Mouse (Mus musculus): Measurements from ENCODE around the gene Bsx. TPM values are rescaled to one million over a fixed set of nuclear protein-coding genes. Genes with fewer than 3 reads are reported as not detected.
A peak's percentile ranks its signal among the peaks of the same experiment; 100 is the strongest.

Gene Bsx
- 1.4 and 2.4 TPM in 2 replicates for polyA plus RNA-seq (2016; fragmentation: Nextera tagmentation; extraction: Ambion mirVana)

DNA sequence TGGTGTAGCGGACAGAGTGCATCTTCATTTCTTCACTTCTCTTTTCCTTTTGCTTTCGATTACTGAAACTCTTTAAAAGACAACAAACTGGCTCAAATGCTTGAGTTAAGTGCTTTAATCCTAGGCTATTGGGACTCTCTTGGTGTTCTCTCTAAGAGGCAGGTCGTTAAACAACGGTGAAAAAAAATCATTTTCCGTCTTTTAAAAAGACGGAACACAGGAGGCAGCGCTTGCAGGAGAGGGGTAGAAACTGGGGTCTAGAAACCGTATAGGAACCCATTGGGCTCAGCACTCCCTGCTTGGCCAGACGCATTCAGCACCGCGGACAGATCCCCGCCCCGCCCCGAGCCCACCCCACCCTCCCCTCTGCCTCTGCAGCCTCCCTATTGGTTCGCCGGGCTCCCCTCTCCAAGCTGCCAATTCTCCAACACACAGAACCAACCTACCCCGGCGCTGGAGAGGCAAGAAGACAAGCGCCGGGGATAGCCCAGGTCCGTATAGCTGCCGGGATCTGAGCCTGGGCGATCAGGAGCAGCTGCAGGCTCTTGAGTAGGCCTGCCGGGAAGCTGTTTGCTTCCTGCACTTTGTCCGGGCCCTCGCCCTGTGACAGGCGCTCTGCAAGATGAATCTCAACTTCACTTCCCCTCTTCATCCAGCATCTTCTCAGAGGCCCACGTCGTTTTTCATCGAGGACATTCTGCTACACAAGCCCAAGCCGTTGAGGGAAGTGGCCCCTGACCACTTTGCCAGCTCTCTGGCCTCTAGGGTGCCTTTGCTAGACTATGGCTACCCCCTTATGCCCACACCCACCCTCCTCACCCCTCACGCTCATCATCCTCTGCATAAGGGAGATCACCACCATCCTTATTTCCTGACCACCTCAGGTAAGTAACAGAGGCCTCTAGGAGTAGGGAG, at the start of gene Bsx:
Gene Bsx (plus strand): TSS at position 572 of the 915 bp plus-strand sequence.
- 2% methylated on average over 32 of the region's 32 CpGs for WGBS
- H3K27me3 ChIP-seq: peaks cover 98% of the 10 kb centered on the region
- ATAC-seq (ENCODE audit: low FRiP score): peak; percentile 68
- no peak within 1 kb of the TSS for H3K27ac ChIP-seq
- peak within 1 kb of the TSS; percentile 13; the same call in 1 of the 2 replicates for H3K4me3 ChIP-seq (replicated peaks)
- no peaks in the 10 kb centered on the region for H3K9me3 ChIP-seq
- no peaks in the 10 kb centered on the region for H3K36me3 ChIP-seq (replicated peaks)
- H3K4me1 ChIP-seq: peaks cover 26% of the 10 kb centered on the region
- H3K9ac ChIP-seq: no peak within 1 kb of the TSS
- peak within 1 kb of the TSS; percentile 25 for H3K4me2 ChIP-seq

DNA sequence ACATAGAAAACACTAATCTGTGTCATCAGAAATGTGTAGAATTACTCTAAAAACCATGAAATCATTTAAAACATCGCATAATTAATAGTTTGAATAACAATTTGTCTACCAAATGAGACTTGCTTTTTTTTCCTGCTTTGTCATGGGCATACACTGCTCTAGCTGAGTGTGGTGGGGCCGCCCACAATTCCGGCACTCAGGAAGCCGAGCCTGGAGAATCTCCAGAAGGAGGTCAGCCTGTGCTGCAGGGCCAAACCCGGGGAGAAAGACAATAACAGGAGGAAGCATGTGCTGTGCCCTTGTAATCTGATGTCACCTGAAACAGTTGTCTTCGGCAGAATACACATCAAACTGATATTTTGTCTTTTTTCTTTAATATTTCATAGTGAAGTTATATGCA, 48.3 kb upstream of the Bsx start:
- no peak overlapping the region for H3K27ac ChIP-seq
- no peak overlapping the region for H3K4me2 ChIP-seq
- H3K9me3 ChIP-seq: no peaks in the 10 kb centered on the region
- 54% methylated on average over 6 of the region's 6 CpGs for WGBS
- no peak overlapping the region for H3K4me3 ChIP-seq (replicated peaks)
- ATAC-seq (ENCODE audit: low FRiP score): no peak
- H3K27me3 ChIP-seq: peaks cover 7% of the 10 kb centered on the region
- peaks cover 14% of the 10 kb centered on the region for H3K4me1 ChIP-seq
- no peak overlapping the region for H3K9ac ChIP-seq
- H3K36me3 ChIP-seq (replicated peaks): no peaks in the 10 kb centered on the region

DNA sequence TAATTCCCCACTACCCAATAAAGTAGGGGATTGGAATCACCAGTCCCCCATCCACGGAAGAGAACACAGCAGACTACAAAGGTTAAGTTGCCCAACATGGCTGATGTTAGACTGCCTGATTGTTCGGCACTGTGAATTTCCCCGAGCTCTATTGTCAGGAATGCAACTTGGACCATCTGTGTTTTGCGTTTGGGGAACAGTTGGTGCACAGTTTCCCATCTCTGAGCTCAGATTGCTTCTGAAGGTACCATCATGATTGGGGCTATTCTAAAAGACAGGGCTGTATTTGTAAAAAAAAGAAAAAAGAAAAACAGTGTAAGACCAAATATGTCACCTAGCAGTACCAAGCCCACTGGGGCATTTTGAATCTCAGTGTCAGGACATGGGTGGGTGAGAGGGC, 46.6 kb upstream of the Bsx start:
- no peak overlapping the region for H3K4me2 ChIP-seq
- no peak overlapping the region for H3K4me3 ChIP-seq (replicated peaks)
- peaks cover 11% of the 10 kb centered on the region for H3K27me3 ChIP-seq
- ATAC-seq (ENCODE audit: low FRiP score): no peak
- H3K9ac ChIP-seq: no peak overlapping the region
- no peak overlapping the region for H3K27ac ChIP-seq
- H3K36me3 ChIP-seq (replicated peaks): no peaks in the 10 kb centered on the region
- H3K4me1 ChIP-seq: peaks cover 5% of the 10 kb centered on the region; the same call in 1 of the 2 replicates
- 76% methylated on average over 4 of the region's 4 CpGs for WGBS
- H3K9me3 ChIP-seq: no peaks in the 10 kb centered on the region

GRCm38 (mm10) chr9:40834569-40834968, 39.4 kb upstream of the Bsx start:
- no peak overlapping the region for H3K27ac ChIP-seq
- peaks cover 42% of the 10 kb centered on the region for H3K27me3 ChIP-seq
- no peaks in the 10 kb centered on the region for H3K4me1 ChIP-seq
- 7% methylated on average over 12 of the region's 12 CpGs for WGBS
- no peak for ATAC-seq (ENCODE audit: low FRiP score)
- no peaks in the 10 kb centered on the region for H3K36me3 ChIP-seq (replicated peaks)
- no peak overlapping the region for H3K4me3 ChIP-seq (replicated peaks)
- H3K4me2 ChIP-seq: no peak overlapping the region
- H3K9ac ChIP-seq: no peak overlapping the region
- no peaks in the 10 kb centered on the region for H3K9me3 ChIP-seq

DNA sequence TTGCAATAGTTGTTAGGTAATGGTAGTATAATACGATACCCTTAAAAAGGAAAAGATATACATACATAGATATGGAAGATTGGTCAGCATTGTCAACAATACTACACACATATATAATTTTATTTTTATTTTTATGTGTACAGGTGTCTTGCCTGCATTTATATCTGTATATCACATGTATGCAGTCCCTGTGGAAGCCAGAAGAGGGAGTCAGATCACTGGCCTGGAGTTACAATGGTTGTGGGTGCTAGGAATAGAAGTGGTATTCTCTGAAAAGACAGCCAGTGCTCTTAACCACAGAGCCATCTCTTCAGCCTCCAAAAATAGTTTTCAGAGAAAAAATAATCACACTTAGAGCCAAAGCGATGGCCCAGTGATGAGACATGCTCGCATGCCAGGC, 37.2 kb upstream of the Bsx start:
- WGBS: 91% methylated on average over 3 of the region's 3 CpGs
- Histone ChIP-seq H3K4me3 (replicated peaks) (no peak overlapping the region), H3K27me3 (peaks cover 60% of the 10 kb centered on the region), H3K27ac (no peak overlapping the region), H3K4me1 (no peaks in the 10 kb centered on the region), H3K9me3 (no peaks in the 10 kb centered on the region), H3K4me2 (no peak overlapping the region), H3K9ac (no peak overlapping the region), H3K36me3 (replicated peaks) (no peaks in the 10 kb centered on the region)
- no peak for ATAC-seq (ENCODE audit: low FRiP score)

GRCm38 (mm10) chr9:40839662-40840061, 34.3 kb upstream of the Bsx start:
- Histone ChIP-seq H3K27me3 (peaks cover 59% of the 10 kb centered on the region), H3K4me1 (no peaks in the 10 kb centered on the region), H3K27ac (no peak overlapping the region), H3K4me2 (no peak overlapping the region), H3K4me3 (replicated peaks) (no peak overlapping the region), H3K36me3 (replicated peaks) (no peaks in the 10 kb centered on the region), H3K9me3 (no peaks in the 10 kb centered on the region), H3K9ac (no peak overlapping the region)
- ATAC-seq (ENCODE audit: low FRiP score): no peak
- 86% methylated on average over 3 of the region's 3 CpGs for WGBS

- Histone ChIP-seq H3K4me3 (replicated peaks) (no peak overlapping the region), H3K27me3 (peaks cover 62% of the 10 kb centered on the region)
- ATAC-seq (ENCODE audit: low FRiP score): peak; percentile 36; the same call in 1 of the 2 replicates
Observed at GRCm38 (mm10) chr9:40851515-40851914, 22.4 kb upstream of the Bsx start.

DNA sequence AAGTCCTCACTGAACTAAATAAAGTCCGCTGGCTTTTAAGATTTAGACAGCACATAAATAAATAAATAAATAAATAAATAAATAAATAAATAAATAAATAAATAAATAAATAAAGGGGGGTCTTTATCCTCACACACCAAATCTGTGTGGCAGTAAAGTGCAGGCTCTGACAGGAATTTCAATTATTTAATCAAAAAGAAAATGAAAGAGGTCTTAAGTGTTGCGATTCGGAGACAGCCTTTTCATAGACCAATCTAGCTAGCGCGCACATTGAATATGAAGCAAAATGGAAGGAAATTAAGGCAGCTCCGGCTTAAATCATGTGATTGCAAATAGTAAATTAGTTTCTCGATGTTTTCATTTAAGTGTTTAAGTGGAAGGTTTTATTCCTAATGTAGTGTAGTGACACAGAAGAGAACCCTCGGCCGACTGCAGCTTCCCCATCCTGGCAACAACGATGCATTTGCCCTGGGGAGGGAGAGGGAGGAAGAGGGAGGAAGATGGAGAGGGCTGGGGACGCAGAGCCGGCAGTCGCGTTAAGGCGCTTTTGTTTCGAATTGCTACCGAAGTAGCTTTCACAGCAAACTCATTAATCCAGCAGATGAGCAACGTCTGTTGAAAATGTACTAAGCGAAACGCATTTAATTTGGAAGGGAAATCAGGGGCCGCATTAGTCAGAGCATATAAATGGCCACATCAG, 15.3 kb upstream of the Bsx start:
- H3K27me3 ChIP-seq: peaks cover 88% of the 10 kb centered on the region
- peak overlapping the region; percentile 33; the same call in 1 of the 2 replicates for H3K9ac ChIP-seq
- H3K27ac ChIP-seq: no peak overlapping the region

More at GRCm38 (mm10) chr9:40851515-40851914, 22.4 kb upstream of the Bsx start:
- no peaks in the 10 kb centered on the region for H3K36me3 ChIP-seq (replicated peaks)
- H3K9ac ChIP-seq: no peak overlapping the region
- no peaks in the 10 kb centered on the region for H3K9me3 ChIP-seq
- 22% methylated on average over 2 of the region's 2 CpGs for WGBS
- no peak overlapping the region for H3K4me2 ChIP-seq
- H3K4me1 ChIP-seq: peaks cover 8% of the 10 kb centered on the region; the same call in 1 of the 2 replicates
- H3K27ac ChIP-seq: no peak overlapping the region

GRCm38 (mm10) chr9:40859196-40859595, 14.7 kb upstream of the Bsx start:
- no peaks in the 10 kb centered on the region for H3K36me3 ChIP-seq (replicated peaks)
- ATAC-seq (ENCODE audit: low FRiP score): peak; percentile 33
- peaks cover 88% of the 10 kb centered on the region for H3K27me3 ChIP-seq
- no peaks in the 10 kb centered on the region for H3K9me3 ChIP-seq
- WGBS: under 1% methylated on average over 9 of the region's 9 CpGs
- H3K4me2 ChIP-seq: peak overlapping the region; percentile 50
- H3K9ac ChIP-seq: no peak overlapping the region
- peaks cover 5% of the 10 kb centered on the region for H3K4me1 ChIP-seq
- no peak overlapping the region for H3K27ac ChIP-seq
- H3K4me3 ChIP-seq (replicated peaks): no peak overlapping the region; the same call in 1 of the 2 replicates

More for the DNA sequence above, 15.3 kb upstream of the Bsx start:
- 3% methylated on average over 21 of the region's 21 CpGs for WGBS
- Histone ChIP-seq H3K4me3 (replicated peaks) (peak overlapping the region; percentile 24), H3K4me1 (peaks cover 5% of the 10 kb centered on the region), H3K36me3 (replicated peaks) (no peaks in the 10 kb centered on the region), H3K9me3 (no peaks in the 10 kb centered on the region), H3K4me2 (peak overlapping the region; percentile 50)
- peak; percentile 44; the same call in 1 of the 2 replicates for ATAC-seq (ENCODE audit: low FRiP score)

DNA sequence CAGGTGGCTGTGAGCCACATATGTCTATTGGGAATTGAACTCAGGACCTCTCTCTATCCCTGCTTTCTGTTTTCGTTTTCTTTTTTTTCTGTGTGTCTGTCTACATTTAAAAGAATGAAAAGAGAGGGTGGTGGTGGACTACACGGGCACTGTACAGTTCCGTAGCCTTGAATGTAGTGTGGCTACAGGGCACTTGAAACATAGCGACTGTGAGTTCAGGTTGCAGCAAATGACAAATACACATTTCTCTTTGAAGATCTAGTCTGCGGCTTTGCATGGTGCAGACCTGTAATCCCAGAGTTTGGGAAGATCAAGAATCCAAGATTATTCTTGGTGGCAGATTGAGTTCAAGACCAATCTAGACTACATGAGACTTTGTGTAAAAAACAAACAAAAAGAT, 3.6 kb upstream of the Bsx start:
- no peak overlapping the region for H3K4me3 ChIP-seq (replicated peaks)
- peaks cover 78% of the 10 kb centered on the region for H3K27me3 ChIP-seq
- H3K4me2 ChIP-seq: no peak overlapping the region
- WGBS: 82% methylated on average over 5 of the region's 5 CpGs
- H3K36me3 ChIP-seq (replicated peaks): no peaks in the 10 kb centered on the region
- no peak overlapping the region for H3K9ac ChIP-seq
- ATAC-seq (ENCODE audit: low FRiP score): no peak
- H3K27ac ChIP-seq: no peak overlapping the region
- peaks cover 13% of the 10 kb centered on the region for H3K4me1 ChIP-seq
- no peaks in the 10 kb centered on the region for H3K9me3 ChIP-seq

DNA sequence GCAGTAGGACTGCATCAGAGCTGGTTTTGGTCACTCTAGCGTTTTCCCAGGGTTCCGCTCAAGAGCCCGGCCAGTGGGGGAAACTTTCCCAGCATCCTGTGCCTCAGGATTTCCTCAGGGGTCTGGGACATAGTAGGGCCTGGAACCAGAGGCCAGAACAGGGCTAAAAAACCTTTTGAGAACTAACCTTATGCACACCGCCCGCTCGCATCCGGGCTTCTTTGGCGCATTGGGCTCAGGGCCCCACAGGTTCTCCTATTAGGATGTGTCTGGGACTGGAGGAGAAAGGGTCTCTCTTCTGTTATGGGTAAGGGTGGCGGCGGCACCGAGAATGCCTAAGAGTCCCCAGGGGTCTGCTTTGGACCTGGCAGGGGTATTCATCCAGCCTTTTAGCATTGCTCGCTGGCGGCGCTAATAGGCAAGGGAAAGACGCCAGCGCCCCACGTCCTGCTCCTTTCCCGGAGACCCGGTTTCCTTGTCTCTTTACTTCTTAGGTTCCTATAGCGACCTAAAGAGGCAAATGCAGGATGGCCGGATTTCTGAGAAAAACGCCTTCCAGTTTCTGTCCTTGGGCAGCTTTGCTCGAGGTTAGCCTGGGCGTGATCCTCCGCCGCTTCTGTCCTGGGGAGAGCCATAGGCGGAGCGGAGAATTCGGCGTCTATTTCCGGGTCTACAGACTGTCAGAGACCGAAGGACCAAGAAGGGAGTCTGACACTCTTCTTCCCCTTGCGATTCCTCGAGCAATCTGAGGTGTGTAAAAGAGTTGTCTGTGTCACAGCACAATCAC, 2.4 kb upstream of the Bsx start:
- Histone ChIP-seq H3K4me1 (peaks cover 13% of the 10 kb centered on the region), H3K4me3 (replicated peaks) (peak overlapping the region; percentile 3; the same call in 1 of the 2 replicates), H3K27ac (no peak overlapping the region), H3K27me3 (peaks cover 85% of the 10 kb centered on the region), H3K9ac (no peak overlapping the region), H3K9me3 (no peaks in the 10 kb centered on the region), H3K36me3 (replicated peaks) (no peaks in the 10 kb centered on the region), H3K4me2 (peak overlapping the region; percentile 15)
- WGBS: under 1% methylated on average over 34 of the region's 34 CpGs
- no peak for ATAC-seq (ENCODE audit: low FRiP score)

GRCm38 (mm10) chr9:40872156-40872478, 1.8 kb upstream of the Bsx start:
- Histone ChIP-seq H3K9ac (no peak overlapping the region), H3K4me1 (peaks cover 13% of the 10 kb centered on the region), H3K27ac (no peak overlapping the region), H3K4me2 (peak overlapping the region; percentile 15), H3K9me3 (no peaks in the 10 kb centered on the region), H3K36me3 (replicated peaks) (no peaks in the 10 kb centered on the region), H3K27me3 (peaks cover 90% of the 10 kb centered on the region), H3K4me3 (replicated peaks) (peak overlapping the region; percentile 3; the same call in 1 of the 2 replicates)
- ATAC-seq (ENCODE audit: low FRiP score): no peak
- WGBS: 2% methylated on average over 8 of the region's 8 CpGs

Measured in forebrain, embryonic 12.5 days (tissue).